Mouse (Mus musculus): ENCODE data around the gene Rln3.

- no peak for TF ChIP-seq CTCF (IDR thresholded peaks at IDR 0.05; ENCODE audit: control insufficient read depth, insufficient read depth, insufficient read length)
- no peak for TF ChIP-seq MAX (IDR thresholded peaks at IDR 0.05)
Measured at GRCm38 (mm10) chr8:84060245-84060644, 15.4 kb upstream of the Rln3 start.

Data from C2C12 (cell line).